Mouse (Mus musculus): ENCODE results near the gene Tspear. TPM values are rescaled to one million over a fixed set of nuclear protein-coding genes. Genes with fewer than 3 reads are reported as not detected.
A peak's percentile ranks its signal among the peaks of the same experiment; 100 is the strongest.

The Tspear gene
- polyA plus RNA-seq, 1 experiment from 2014 or later: 0.12 TPM

- DNase-seq (ENCODE audit: low spot score) (no peak), ATAC-seq (no peak)
- WGBS: 45% methylated on average over 5 of the region's 5 CpGs
- Histone ChIP-seq H3K4me2 (replicated peaks; ENCODE audit: low read depth, low read length) (no peak within 1 kb of the TSS), H3K36me3 (ENCODE audit: insufficient read depth, low read length) (no peaks in the 10 kb centered on the region), H3K4me3 (ENCODE audit: low read depth, low read length) (no peak within 1 kb of the TSS), H3K4me1 (ENCODE audit: insufficient read depth, low read depth, low read length) (no peaks in the 10 kb centered on the region), H3K9me3 (ENCODE audit: low read length) (no peaks in the 10 kb centered on the region), H3K27ac (ENCODE audit: low read length) (no peak within 1 kb of the TSS), H3K27me3 (replicated peaks; ENCODE audit: insufficient read depth, low read length) (no peaks in the 10 kb centered on the region), H3K9ac (replicated peaks; ENCODE audit: low read depth) (no peak within 1 kb of the TSS)
- TF ChIP-seq CTCF (IDR thresholded peaks at IDR 0.05) (no peak), EP300 (IDR thresholded peaks at IDR 0.05) (no peak)
These were observed 125.4 kb downstream of the Tspear start, which contains the start of gene Gm9507 for GRCm38 (mm10) chr10:77811743-77812142. Gm9507 (minus strand) TSS chr10:77811843.

- H3K9ac ChIP-seq (replicated peaks; ENCODE audit: low read depth): no peak within 1 kb of the TSS
- H3K9me3 ChIP-seq (ENCODE audit: low read length): no peaks in the 10 kb centered on the region
- no peak within 1 kb of the TSS for H3K4me2 ChIP-seq (replicated peaks; ENCODE audit: low read depth, low read length)
- 34% methylated on average over 4 of the region's 4 CpGs for WGBS
- H3K36me3 ChIP-seq (ENCODE audit: insufficient read depth, low read length): no peaks in the 10 kb centered on the region
- no peaks in the 10 kb centered on the region for H3K27me3 ChIP-seq (replicated peaks; ENCODE audit: insufficient read depth, low read length)
- H3K4me3 ChIP-seq (ENCODE audit: low read depth, low read length): no peak within 1 kb of the TSS
- ATAC-seq (no peak), DNase-seq (ENCODE audit: low spot score) (no peak)
- H3K4me1 ChIP-seq (ENCODE audit: insufficient read depth, low read depth, low read length): no peaks in the 10 kb centered on the region
- no peak within 1 kb of the TSS for H3K27ac ChIP-seq (ENCODE audit: low read length)
- TF ChIP-seq EP300 (IDR thresholded peaks at IDR 0.05) (no peak), CTCF (IDR thresholded peaks at IDR 0.05) (no peak)
These were observed 128.0 kb downstream of the Tspear start, which contains the start of gene Gm2696 for GRCm38 (mm10) chr10:77814382-77814781. Gm2696 (plus strand) TSS chr10:77814682.

- TF ChIP-seq CTCF (IDR thresholded peaks at IDR 0.05) (peak; percentile 72), EP300 (IDR thresholded peaks at IDR 0.05) (no peak)
- Histone ChIP-seq H3K4me3 (ENCODE audit: low read depth, low read length) (no peak overlapping the region), H3K36me3 (ENCODE audit: insufficient read depth, low read length) (no peaks in the 10 kb centered on the region), H3K27me3 (replicated peaks; ENCODE audit: insufficient read depth, low read length) (no peaks in the 10 kb centered on the region), H3K4me1 (ENCODE audit: insufficient read depth, low read depth, low read length) (no peaks in the 10 kb centered on the region), H3K27ac (ENCODE audit: low read length) (no peak overlapping the region), H3K9ac (replicated peaks; ENCODE audit: low read depth) (no peak overlapping the region), H3K4me2 (replicated peaks; ENCODE audit: low read depth, low read length) (no peak overlapping the region), H3K9me3 (ENCODE audit: low read length) (no peaks in the 10 kb centered on the region)
- WGBS: 24% methylated on average over 5 of the region's 5 CpGs
- ATAC-seq (no peak), DNase-seq (ENCODE audit: low spot score) (peak; percentile 5)
These were observed 129.1 kb downstream of the Tspear start for GRCm38 (mm10) chr10:77815514-77815913.

GRCm38 (mm10) chr10:77818523-77818922, 132.2 kb downstream of the Tspear start:
- TF ChIP-seq CTCF (IDR thresholded peaks at IDR 0.05) (no peak), EP300 (IDR thresholded peaks at IDR 0.05) (no peak)
- DNase-seq (ENCODE audit: low spot score): no peak
- 97% methylated on average over 4 of the region's 4 CpGs for WGBS

GRCm38 (mm10) chr10:77819203-77819602, 132.8 kb downstream of the Tspear start:
- Histone ChIP-seq H3K27ac (ENCODE audit: low read length) (no peak overlapping the region), H3K36me3 (ENCODE audit: insufficient read depth, low read length) (no peaks in the 10 kb centered on the region), H3K27me3 (replicated peaks; ENCODE audit: insufficient read depth, low read length) (no peaks in the 10 kb centered on the region), H3K4me1 (ENCODE audit: insufficient read depth, low read depth, low read length) (no peaks in the 10 kb centered on the region), H3K4me3 (ENCODE audit: low read depth, low read length) (no peak overlapping the region), H3K4me2 (replicated peaks; ENCODE audit: low read depth, low read length) (no peak overlapping the region), H3K9me3 (ENCODE audit: low read length) (no peaks in the 10 kb centered on the region), H3K9ac (replicated peaks; ENCODE audit: low read depth) (no peak overlapping the region)
- WGBS: 32% methylated on average over 4 of the region's 4 CpGs
- ATAC-seq (no peak), DNase-seq (ENCODE audit: low spot score) (no peak)
- TF ChIP-seq EP300 (IDR thresholded peaks at IDR 0.05) (no peak), CTCF (IDR thresholded peaks at IDR 0.05) (no peak)

More at GRCm38 (mm10) chr10:77818523-77818922, 132.2 kb downstream of the Tspear start:
- no peak overlapping the region for H3K27ac ChIP-seq (ENCODE audit: low read length)
- H3K4me1 ChIP-seq (ENCODE audit: insufficient read depth, low read depth, low read length): no peaks in the 10 kb centered on the region
- ATAC-seq: no peak
- H3K4me3 ChIP-seq (ENCODE audit: low read depth, low read length): no peak overlapping the region
- H3K4me2 ChIP-seq (replicated peaks; ENCODE audit: low read depth, low read length): no peak overlapping the region
- no peaks in the 10 kb centered on the region for H3K27me3 ChIP-seq (replicated peaks; ENCODE audit: insufficient read depth, low read length)
- H3K9me3 ChIP-seq (ENCODE audit: low read length): no peaks in the 10 kb centered on the region
- no peaks in the 10 kb centered on the region for H3K36me3 ChIP-seq (ENCODE audit: insufficient read depth, low read length)
- H3K9ac ChIP-seq (replicated peaks; ENCODE audit: low read depth): no peak overlapping the region

GRCm38 (mm10) chr10:77826951-77827350, 140.6 kb downstream of the Tspear start, which contains the start of gene Krtap10-4:
Krtap10-4 (minus strand) TSS chr10:77827095.
- peak; percentile 12 for DNase-seq (ENCODE audit: low spot score)
- Histone ChIP-seq H3K27me3 (replicated peaks; ENCODE audit: insufficient read depth, low read length) (no peaks in the 10 kb centered on the region), H3K4me1 (ENCODE audit: insufficient read depth, low read depth, low read length) (no peaks in the 10 kb centered on the region), H3K36me3 (ENCODE audit: insufficient read depth, low read length) (no peaks in the 10 kb centered on the region), H3K4me3 (ENCODE audit: low read depth, low read length) (no peak within 1 kb of the TSS), H3K4me2 (replicated peaks; ENCODE audit: low read depth, low read length) (no peak within 1 kb of the TSS), H3K27ac (ENCODE audit: low read length) (no peak within 1 kb of the TSS), H3K9me3 (ENCODE audit: low read length) (no peaks in the 10 kb centered on the region), H3K9ac (replicated peaks; ENCODE audit: low read depth) (no peak within 1 kb of the TSS)
- TF ChIP-seq CTCF (IDR thresholded peaks at IDR 0.05) (no peak), EP300 (IDR thresholded peaks at IDR 0.05) (no peak)
- peak; percentile 62 for ATAC-seq
- 42% methylated on average over 6 of the region's 6 CpGs for whole genome bisulfite sequencing

- ATAC-seq (no peak), DNase-seq (ENCODE audit: low spot score) (no peak)
- no peak within 1 kb of the TSS for H3K9ac ChIP-seq (replicated peaks; ENCODE audit: low read depth)
- no peak within 1 kb of the TSS for H3K4me3 ChIP-seq (ENCODE audit: low read depth, low read length)
- 65% methylated on average over 8 of the region's 9 CpGs for WGBS
- H3K4me2 ChIP-seq (replicated peaks; ENCODE audit: low read depth, low read length): no peak within 1 kb of the TSS
- no peaks in the 10 kb centered on the region for H3K9me3 ChIP-seq (ENCODE audit: low read length)
- no peak within 1 kb of the TSS for H3K27ac ChIP-seq (ENCODE audit: low read length)
- no peaks in the 10 kb centered on the region for H3K4me1 ChIP-seq (ENCODE audit: insufficient read depth, low read depth, low read length)
- no peak for TF ChIP-seq CTCF (IDR thresholded peaks at IDR 0.05)
- no peak for TF ChIP-seq EP300 (IDR thresholded peaks at IDR 0.05)
- no peaks in the 10 kb centered on the region for H3K27me3 ChIP-seq (replicated peaks; ENCODE audit: insufficient read depth, low read length)
- no peaks in the 10 kb centered on the region for H3K36me3 ChIP-seq (ENCODE audit: insufficient read depth, low read length)
These were observed 149.3 kb downstream of the Tspear start, which contains the start of gene Krtap10-10 for GRCm38 (mm10) chr10:77835647-77836046. Krtap10-10 (plus strand) TSS chr10:77835947.
